Mouse (Mus musculus) limb, embryonic 14.5 days (tissue): ENCODE results near the gene Snx29. TPM values are rescaled to one million over a fixed set of nuclear protein-coding genes. Genes with fewer than 3 reads are reported as not detected.
A peak's percentile ranks its signal among the peaks of the same experiment; 100 is the strongest.

ENCODE experiments used
- ATAC-seq: fragments of 200-750 bp; cut with Nextera tagmentation; 2 replicates; pipeline ENCODE4 v1.8.0; 2017; ENCODE audit warnings: low read depth, moderate number of reproducible peaks, moderate TSS enrichment; ENCODE audit not compliant: low FRiP score
- DNase-seq: peaks from one replicate; pipeline ENCODE4 v3.0.0-alpha.2; 2015; ENCODE audit warnings: low spot score
- H3K27ac ChIP-seq: fragments of 300-500 bp; sonication (generic); replicated peaks from 2 replicates; pipeline ENCODE4 v1.5.1; 2014; ENCODE audit warnings: low read depth, mild to moderate bottlenecking, low read length, moderate library complexity, mixed read lengths
- H3K27me3 ChIP-seq: fragments of 300-500 bp; sonication (generic); 2 replicates; pipeline ENCODE4 v1.6.1; 2014; ENCODE audit warnings: low read length, mixed read lengths; ENCODE audit not compliant: control insufficient read depth, insufficient read depth
- H3K36me3 ChIP-seq: fragments of 300-500 bp; sonication (generic); 2 replicates; pipeline ENCODE4 v1.6.1; 2014; ENCODE audit warnings: mild to moderate bottlenecking, low read length, moderate library complexity, mixed read lengths; ENCODE audit not compliant: control insufficient read depth, insufficient read depth
- H3K4me1 ChIP-seq: fragments of 300-500 bp; sonication (generic); 2 replicates; pipeline ENCODE4 v1.6.1; 2014; ENCODE audit warnings: antibody characterized with exemption, low read length, mixed read lengths; ENCODE audit not compliant: control insufficient read depth, insufficient read depth
- H3K4me2 ChIP-seq: fragments of 300-500 bp; sonication (generic); replicated peaks from 2 replicates; pipeline ENCODE4 v1.6.1; 2014; ENCODE audit warnings: low read depth, mild to moderate bottlenecking, low read length, moderate library complexity; ENCODE audit not compliant: severe bottlenecking
- H3K4me3 ChIP-seq: fragments of 300-500 bp; sonication (generic); replicated peaks from 2 replicates; pipeline ENCODE4 v1.5.1; 2014; ENCODE audit warnings: low read length
- H3K9ac ChIP-seq: fragments of 300-500 bp; sonication (generic); 2 replicates; pipeline ENCODE4 v1.6.1; 2014; ENCODE audit warnings: mild to moderate bottlenecking, low read depth, low read length, moderate library complexity; ENCODE audit not compliant: severe bottlenecking
- H3K9me3 ChIP-seq: fragments of 300-500 bp; sonication (generic); 2 replicates; pipeline ENCODE4 v1.6.1; 2016; ENCODE audit warnings: low read length; ENCODE audit not compliant: control insufficient read depth
- POLR2A ChIP-seq: fragments of 200-500 bp; IDR thresholded peaks from 2 replicates; pipeline ENCODE4 v1.8.0; 2012; ENCODE audit warnings: inconsistent platforms, mild to moderate bottlenecking, moderate library complexity, borderline replicate concordance; ENCODE audit not compliant: insufficient read depth, insufficient read length; ENCODE audit errors: extremely low read depth
- WGBS: fragments of 180-500 bp; shearing (Covaris S2); extraction: QIAGEN DNeasy Blood & Tissue Kit; methylation state at CpG from one replicate; pipeline ENCODE4 v1.1.7; 2014; 5-methylcytosine and 5-hydroxymethylcytosine counted together
- polyA plus RNA-seq, 2 experiments: library from polyadenylated mRNA; depleted of rRNA in 1 of 2; stranded (reverse) in 1 of 2; unstranded in 1 of 2; fragments of >200 nt; fragmentation: Nextera tagmentation in 1 of 2; extraction: Ambion mirVana in 1 of 2; gene quantifications; 2 replicates each; pipeline versions ENCODE4 v1.2.1 to v1.2.3; 2012 to 2014

The Snx29 gene
- polyA plus RNA-seq, 2 experiments: 4.9 to 9.3 TPM

DNA sequence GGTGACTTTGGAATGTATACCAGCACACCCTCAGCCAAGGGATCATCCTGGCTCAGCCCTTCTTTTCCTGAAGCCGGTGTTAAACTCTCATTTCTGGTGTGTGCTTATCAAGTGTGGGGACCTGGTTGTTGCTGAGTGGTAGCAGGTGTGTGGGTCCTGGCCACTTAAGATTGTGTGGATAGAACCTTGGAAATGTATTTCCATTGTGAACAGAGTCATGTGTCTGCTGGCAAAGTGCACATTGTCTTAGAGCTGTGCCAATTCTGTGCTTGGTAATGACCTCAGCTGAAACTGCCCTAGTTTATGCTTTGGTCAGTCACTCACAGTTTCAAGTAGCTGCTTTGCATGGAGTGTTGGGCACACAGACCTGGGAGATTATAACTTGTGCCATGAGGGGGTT lies 316.0 kb downstream of the Snx29 start:
- H3K9ac ChIP-seq: no peak overlapping the region
- no peaks in the 10 kb centered on the region for H3K36me3 ChIP-seq
- H3K4me2 ChIP-seq: no peak overlapping the region
- no peak for DNase-seq
- 88% methylated on average over 1 of the region's 1 CpGs for WGBS
- no peak for ATAC-seq
- no peak overlapping the region for H3K4me3 ChIP-seq
- H3K27ac ChIP-seq: no peak overlapping the region
- peaks cover 20% of the 10 kb centered on the region for H3K4me1 ChIP-seq
- no peaks in the 10 kb centered on the region for H3K27me3 ChIP-seq
- no peak for TF ChIP-seq POLR2A
- no peaks in the 10 kb centered on the region for H3K9me3 ChIP-seq

DNA sequence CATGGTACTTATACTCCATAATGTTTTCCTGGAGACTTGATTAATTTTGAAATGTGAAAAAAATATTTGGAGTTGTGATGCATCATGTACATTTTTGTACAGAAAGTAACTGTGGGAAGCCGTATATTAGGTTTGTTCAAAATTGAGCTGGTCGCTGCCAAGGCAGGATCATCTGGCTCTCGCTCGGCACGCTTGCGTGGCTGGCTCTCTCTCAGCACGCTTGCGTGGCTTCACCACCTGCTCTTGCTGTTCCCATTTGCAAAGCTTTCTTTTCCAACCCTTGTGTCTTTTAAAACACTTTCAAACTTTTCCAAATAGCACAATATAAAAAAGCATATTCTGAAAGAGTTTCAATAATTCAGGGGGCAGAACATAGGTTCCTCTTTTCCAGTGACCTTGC lies 317.2 kb downstream of the Snx29 start:
- H3K27ac ChIP-seq: no peak overlapping the region
- H3K27me3 ChIP-seq: no peaks in the 10 kb centered on the region
- no peak overlapping the region for H3K4me3 ChIP-seq
- DNase-seq: no peak
- H3K36me3 ChIP-seq: no peaks in the 10 kb centered on the region
- TF ChIP-seq POLR2A: no peak
- H3K4me2 ChIP-seq: no peak overlapping the region
- 82% methylated on average over 8 of the region's 8 CpGs for WGBS
- no peak for ATAC-seq
- H3K9ac ChIP-seq: no peak overlapping the region
- peaks cover 20% of the 10 kb centered on the region for H3K4me1 ChIP-seq
- no peaks in the 10 kb centered on the region for H3K9me3 ChIP-seq

DNA sequence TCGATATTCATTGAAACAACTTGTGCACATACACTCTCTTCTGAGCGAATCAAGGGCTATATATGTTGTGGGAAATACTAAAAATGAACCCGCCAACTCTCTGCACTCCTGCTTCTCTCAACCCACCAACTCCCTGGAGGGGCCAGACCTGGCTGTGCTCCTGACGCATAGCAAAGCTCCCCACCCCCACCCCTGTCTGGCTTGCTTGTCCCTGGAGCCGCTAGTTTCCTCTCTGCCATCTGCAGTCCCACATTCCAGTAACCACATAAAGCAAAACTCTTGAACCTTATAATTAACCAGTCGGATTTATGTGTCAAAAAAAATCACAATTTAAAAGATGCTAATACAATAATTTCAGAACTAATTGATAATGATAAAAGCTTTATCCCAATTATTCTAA lies 320.9 kb downstream of the Snx29 start:
- Histone ChIP-seq H3K27me3 (no peaks in the 10 kb centered on the region), H3K36me3 (no peaks in the 10 kb centered on the region), H3K4me1 (peaks cover 8% of the 10 kb centered on the region), H3K27ac (no peak overlapping the region), H3K4me3 (no peak overlapping the region), H3K4me2 (no peak overlapping the region), H3K9me3 (no peaks in the 10 kb centered on the region), H3K9ac (no peak overlapping the region)
- 34% methylated on average over 6 of the region's 6 CpGs for WGBS
- DNase-seq: peak; percentile 15
- no peak for TF ChIP-seq POLR2A
- ATAC-seq: 0 out of 2 replicates have a peak, but pooled peaks have one; percentile 47

DNA sequence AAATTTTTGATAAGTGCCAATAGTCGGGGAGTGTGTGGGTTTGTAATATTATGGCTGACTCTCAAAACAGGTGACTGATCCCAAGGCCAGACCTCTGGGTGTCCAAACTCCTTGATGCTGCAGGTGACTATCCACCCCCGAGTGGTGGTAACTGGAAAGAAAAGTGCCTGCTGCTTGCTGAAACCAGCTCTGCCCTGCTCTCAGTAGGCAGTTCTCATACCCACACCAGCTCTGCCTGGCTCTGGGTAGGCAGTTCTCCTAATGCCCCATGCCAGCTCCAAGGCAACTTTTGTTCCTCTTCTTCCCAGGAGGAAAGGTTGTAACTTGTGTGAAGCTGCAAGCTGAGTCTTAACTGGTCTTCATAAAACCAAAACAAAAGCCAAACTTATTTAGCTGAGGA lies 321.7 kb downstream of the Snx29 start:
- Histone ChIP-seq H3K9ac (no peak overlapping the region), H3K4me1 (peaks cover 8% of the 10 kb centered on the region), H3K4me2 (no peak overlapping the region), H3K9me3 (no peaks in the 10 kb centered on the region), H3K27me3 (no peaks in the 10 kb centered on the region), H3K36me3 (no peaks in the 10 kb centered on the region), H3K27ac (no peak overlapping the region), H3K4me3 (no peak overlapping the region)
- ATAC-seq (no peak), DNase-seq (no peak)
- WGBS: 74% methylated on average over 2 of the region's 2 CpGs
- TF ChIP-seq POLR2A: no peak

DNA sequence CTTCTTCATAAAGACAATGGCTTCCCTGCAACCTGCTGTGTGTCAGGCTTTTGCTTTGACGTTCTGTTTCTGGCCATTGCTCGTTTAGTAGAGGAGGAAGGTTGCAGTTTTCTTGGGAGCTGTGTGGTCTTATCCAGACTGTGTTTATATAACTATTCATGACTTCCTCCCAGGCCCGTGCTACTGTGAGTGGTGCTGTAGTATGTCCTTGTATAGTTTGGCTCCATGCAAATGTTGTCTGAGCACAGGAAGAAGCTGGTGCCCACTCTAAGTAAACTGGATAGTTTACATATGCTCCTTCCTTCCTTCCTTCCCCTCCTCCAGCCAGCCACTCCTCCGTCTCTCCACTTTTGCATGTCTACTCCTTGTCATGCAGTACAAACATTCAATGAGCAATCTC lies 323.0 kb downstream of the Snx29 start:
- TF ChIP-seq POLR2A: no peak
- Histone ChIP-seq H3K4me1 (peaks cover 8% of the 10 kb centered on the region), H3K9me3 (no peaks in the 10 kb centered on the region), H3K4me2 (no peak overlapping the region), H3K27ac (no peak overlapping the region), H3K36me3 (no peaks in the 10 kb centered on the region), H3K4me3 (no peak overlapping the region), H3K9ac (no peak overlapping the region), H3K27me3 (no peaks in the 10 kb centered on the region)
- no peak for DNase-seq
- 37% methylated on average over 4 of the region's 4 CpGs for WGBS
- ATAC-seq: no peak

DNA sequence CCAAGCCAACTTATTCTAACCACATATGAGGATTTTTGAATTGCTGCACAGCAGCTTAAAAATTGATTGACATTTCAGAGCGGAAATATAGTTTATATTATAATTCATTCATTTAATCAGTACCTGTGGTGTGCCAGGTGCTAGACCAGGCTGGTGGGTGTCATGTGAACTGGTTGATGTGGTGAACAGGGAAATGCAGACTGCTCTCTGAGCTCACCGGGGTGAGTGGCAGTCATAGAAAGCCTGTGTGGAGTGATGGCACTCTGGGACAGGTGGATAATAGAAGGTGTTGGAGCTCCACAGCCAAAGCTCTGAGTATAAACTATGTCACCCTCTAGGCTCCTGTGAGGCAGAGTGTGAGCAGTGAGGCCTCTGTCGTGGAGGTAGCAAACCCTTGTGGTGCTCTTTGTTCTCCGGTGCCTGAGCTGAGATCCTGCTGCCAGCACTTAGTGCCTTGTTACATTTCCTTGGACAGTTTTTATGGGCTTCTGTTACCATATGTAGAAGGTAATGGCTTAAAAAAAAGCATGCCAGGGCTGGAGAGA lies 324.1 kb downstream of the Snx29 start:
- no peak for TF ChIP-seq POLR2A
- no peak overlapping the region for H3K27ac ChIP-seq
- no peak overlapping the region for H3K9ac ChIP-seq
- H3K27me3 ChIP-seq: no peaks in the 10 kb centered on the region
- no peak for DNase-seq
- H3K36me3 ChIP-seq: no peaks in the 10 kb centered on the region
- H3K4me2 ChIP-seq: no peak overlapping the region
- no peaks in the 10 kb centered on the region for H3K9me3 ChIP-seq
- no peak overlapping the region for H3K4me3 ChIP-seq
- WGBS: 54% methylated on average over 4 of the region's 4 CpGs
- ATAC-seq: no peak
- peaks cover 8% of the 10 kb centered on the region for H3K4me1 ChIP-seq
